Mouse (Mus musculus) lung, adult 2 months (tissue): ENCODE measurements at regions not wholly inside any gene's neighbourhood (a gene's known extent, or its start where the extent isn't known, plus 50 kb on each side); places are given as distances from the start of the nearest gene placed in this dataset.

Experiments used
- DNase-seq: peaks from one replicate; pipeline ENCODE4 v3.0.0; 2022
- H3K4me1 ChIP-seq: fragments of 200-500 bp; 2 replicates; pipeline ENCODE4 v1.6.1; 2011; ENCODE audit warnings: low read length; ENCODE audit not compliant: control insufficient read depth, insufficient read depth
- H3K4me3 ChIP-seq: fragments of 200-500 bp; replicated peaks from 2 replicates; pipeline ENCODE3; 2011; ENCODE audit warnings: low read depth, mild to moderate bottlenecking, control low read depth, low read length; ENCODE audit errors: extremely low read depth
- CTCF ChIP-seq: fragments of 200-500 bp; IDR thresholded peaks from 2 replicates; pipeline ENCODE4 v1.5.1; 2011; ENCODE audit warnings: mild to moderate bottlenecking, low read length, control low read depth; ENCODE audit not compliant: insufficient read depth
- POLR2A ChIP-seq: fragments of 200-500 bp; IDR thresholded peaks from 2 replicates; pipeline ENCODE4 v1.6.1; 2011; ENCODE audit warnings: low read depth, mild to moderate bottlenecking, control low read depth, low read length, borderline replicate concordance; ENCODE audit errors: extremely low read depth
- WGBS: fragments of 180-500 bp; shearing (Covaris S2); methylation state at CpG from one replicate; pipeline ENCODE4 v1.1.7; 2018; 5-methylcytosine and 5-hydroxymethylcytosine counted together

GRCm38 (mm10) chr13:28797617-28798475 lies 155.7 kb downstream of the Sox4 start:
- WGBS = 52% methylated on average over 8 of the region's 8 CpGs
- H3K4me1 ChIP-seq = peaks cover 4% of the 10 kb centered on the region
- TF ChIP-seq CTCF = no peak
- TF ChIP-seq POLR2A = no peak
- no peak for DNase-seq
- no peak overlapping the region for H3K4me3 ChIP-seq

- no peak overlapping the region for H3K4me3 ChIP-seq
- peaks cover 4% of the 10 kb centered on the region for H3K4me1 ChIP-seq
- TF ChIP-seq CTCF = no peak
- TF ChIP-seq POLR2A = no peak
- no peak for DNase-seq
- 63% methylated on average over 7 of the region's 7 CpGs for WGBS
These were observed 158.2 kb downstream of the Sox4 start for GRCm38 (mm10) chr13:28795274-28795673.

- no peak for TF ChIP-seq POLR2A
- TF ChIP-seq CTCF = no peak
- no peak for DNase-seq
- H3K4me1 ChIP-seq = peaks cover 4% of the 10 kb centered on the region
- H3K4me3 ChIP-seq = no peak overlapping the region
- 70% methylated on average over 3 of the region's 3 CpGs for WGBS
These were observed 159.0 kb downstream of the Sox4 start for GRCm38 (mm10) chr13:28794547-28794946.

GRCm38 (mm10) chr13:28793166-28793935 lies 160.2 kb downstream of the Sox4 start:
- WGBS = 51% methylated on average over 5 of the region's 5 CpGs
- no peak for DNase-seq
- no peak overlapping the region for H3K4me3 ChIP-seq
- peaks cover 4% of the 10 kb centered on the region for H3K4me1 ChIP-seq
- no peak for TF ChIP-seq CTCF
- no peak for TF ChIP-seq POLR2A

GRCm38 (mm10) chr13:28792461-28793165 lies 160.9 kb downstream of the Sox4 start:
- Histone ChIP-seq H3K4me1 (peaks cover 2% of the 10 kb centered on the region; the same call in 1 of the 2 replicates), H3K4me3 (no peak overlapping the region)
- WGBS = 91% methylated on average over 12 of the region's 12 CpGs
- TF ChIP-seq CTCF = no peak
- TF ChIP-seq POLR2A = no peak
- no peak for DNase-seq

- no peak for DNase-seq
- TF ChIP-seq POLR2A = no peak
- no peak for TF ChIP-seq CTCF
- 91% methylated on average over 4 of the region's 4 CpGs for WGBS
- Histone ChIP-seq H3K4me1 (peaks cover 10% of the 10 kb centered on the region), H3K4me3 (no peak overlapping the region)
These were observed 163.1 kb downstream of the Sox4 start for GRCm38 (mm10) chr13:28790381-28790780.

GRCm38 (mm10) chr13:28787331-28787643 lies 166.2 kb downstream of the Sox4 start:
- Histone ChIP-seq H3K4me3 (no peak overlapping the region), H3K4me1 (peaks cover 10% of the 10 kb centered on the region)
- no peak for DNase-seq
- no peak for TF ChIP-seq POLR2A
- TF ChIP-seq CTCF = no peak
- 33% methylated on average over 3 of the region's 3 CpGs for WGBS

- WGBS = 36% methylated on average over 9 of the region's 9 CpGs
- Histone ChIP-seq H3K4me1 (peaks cover 10% of the 10 kb centered on the region), H3K4me3 (no peak overlapping the region)
- TF ChIP-seq POLR2A = no peak
- no peak for TF ChIP-seq CTCF
- no peak for DNase-seq
These were observed 166.7 kb downstream of the Sox4 start for GRCm38 (mm10) chr13:28786629-28787330.
